Mouse (Mus musculus): ENCODE data around the gene Naa38. TPM values are rescaled to one million over a fixed set of nuclear protein-coding genes. Genes with fewer than 3 reads are reported as not detected.

The Naa38 gene
- total RNA-seq, 2 experiments from 2014 or later: 105 to 109 TPM

GRCm38 (mm10) chr11:69398059-69398458 is 2.8 kb downstream of the Naa38 start, which contains the start of gene Tmem88:
TSS of gene Tmem88 (minus strand) at chr11:69398234.
- DNase-seq (ENCODE audit: low spot score in 2 of 2): no peak
- intact Hi-C loops (cut with DNase I): loop anchor here (5.0 kb wide), 1 partner anchor 179 kb away; no protein-coding TSS in a partner anchor

- DNase-seq (ENCODE audit: low spot score in 2 of 2): no peak
- intact Hi-C loops (cut with DNase I): loop anchor here (5.0 kb wide), 1 partner anchor 179 kb away; no protein-coding TSS in a partner anchor
Measured at GRCm38 (mm10) chr11:69398486-69399200, 3.4 kb downstream of the Naa38 start.

- no peak for DNase-seq (ENCODE audit: low spot score in 2 of 2)
- intact Hi-C loops (cut with DNase I): loop anchor here (2.0 to 5.0 kb wide), 2 partner anchors 33 to 178 kb away; no protein-coding TSS in a partner anchor
Measured at GRCm38 (mm10) chr11:69399201-69400082, 4.2 kb downstream of the Naa38 start.

DNA sequence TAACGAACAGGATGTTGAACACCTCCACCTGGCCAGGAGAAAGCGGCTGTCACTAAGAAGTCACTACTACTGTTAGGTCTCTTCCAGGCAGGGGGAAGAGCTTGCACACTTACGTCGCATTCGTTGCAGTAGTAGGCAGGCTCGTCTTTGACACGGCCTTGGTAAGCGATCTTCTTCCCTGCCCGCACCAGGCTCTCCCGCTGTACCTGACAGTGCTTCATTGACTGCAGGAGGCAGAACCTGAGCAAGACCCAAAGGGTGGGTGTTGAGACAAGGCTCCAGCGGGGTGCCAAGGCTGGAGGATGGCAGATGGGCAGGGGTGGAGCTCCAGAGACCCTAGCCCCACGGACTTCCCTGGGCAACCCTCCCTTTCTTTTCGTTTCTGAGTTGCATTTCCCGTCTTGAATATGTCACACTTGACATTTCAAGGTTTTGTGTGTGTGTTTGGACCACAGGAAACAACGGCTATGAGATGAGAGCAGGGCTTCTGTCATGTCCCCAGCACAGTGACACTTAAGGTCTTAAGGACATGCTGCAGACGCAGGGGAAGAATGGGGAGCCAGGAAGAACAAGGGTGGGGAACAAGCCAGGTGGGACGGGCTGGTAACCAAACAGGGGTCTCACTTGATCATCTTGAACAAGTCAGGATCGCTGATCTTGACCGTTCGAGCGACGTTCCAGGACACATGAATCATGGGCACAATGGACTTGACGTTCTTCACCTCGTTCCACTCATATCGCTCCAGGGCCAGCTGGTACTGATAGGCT is 5.0 kb downstream of the Naa38 start:
- no peak for DNase-seq (ENCODE audit: low spot score in 2 of 2)
- intact Hi-C loops (cut with DNase I): loop anchor here (2.0 kb wide), 1 partner anchor 33 kb away; no protein-coding TSS in a partner anchor

DNA sequence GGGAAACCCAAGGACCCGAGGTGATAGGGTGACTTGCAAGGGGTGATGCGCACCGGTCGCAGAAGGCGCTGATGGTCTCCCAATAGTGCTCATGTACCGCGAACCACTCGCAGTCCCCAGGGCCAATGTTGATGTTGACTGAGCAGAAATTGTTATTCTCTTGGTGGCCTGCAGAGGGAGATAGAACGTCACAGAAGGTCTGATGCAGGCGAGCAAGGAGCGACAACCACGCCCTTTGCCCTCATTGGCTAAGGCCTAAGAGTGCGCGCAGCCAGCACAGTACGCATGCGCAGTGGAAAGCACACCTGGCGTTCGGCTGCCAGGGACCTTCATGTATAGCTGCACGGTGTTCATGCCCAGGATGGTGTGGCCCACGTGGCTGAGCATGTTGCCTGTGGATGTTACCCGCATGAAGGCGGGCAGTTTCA is 5.9 kb downstream of the Naa38 start:
- intact Hi-C loops (cut with DNase I): loop anchor here (1.0 to 2.0 kb wide), 2 partner anchors 32 to 113 kb away; no protein-coding TSS in a partner anchor
- DNase-seq (ENCODE audit: low spot score in 2 of 2): peak; percentile 91 to 95

DNA sequence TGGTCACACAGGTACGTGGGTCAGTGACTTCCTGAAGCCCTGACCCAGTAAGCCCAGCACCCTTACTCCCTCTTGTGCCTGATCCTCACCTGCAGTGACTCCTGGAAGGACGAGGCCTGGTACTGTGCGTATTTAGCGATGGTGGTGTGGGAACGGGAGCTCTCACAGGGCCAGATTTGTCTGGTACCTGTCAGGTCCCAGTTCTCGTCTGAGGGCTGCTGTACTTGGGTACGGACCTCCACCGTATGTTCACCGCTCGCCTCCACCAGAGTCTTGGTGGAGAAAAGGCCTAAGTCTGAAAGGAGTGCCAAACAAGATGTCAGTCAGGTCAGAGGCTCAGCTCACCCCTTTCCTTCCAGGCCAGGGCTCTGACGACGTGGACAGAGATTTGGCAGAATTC is 6.7 kb downstream of the Naa38 start:
- intact Hi-C loops (cut with DNase I): loop anchor here (1.0 to 2.0 kb wide), 2 partner anchors 31 to 112 kb away; no protein-coding TSS in a partner anchor
- no peak for DNase-seq (ENCODE audit: low spot score in 2 of 2)

- no peak for DNase-seq (ENCODE audit: low spot score in 2 of 2)
- intact Hi-C loops (cut with DNase I): no loop called here
Measured at GRCm38 (mm10) chr11:69403691-69404594, 8.7 kb downstream of the Naa38 start.

DNA sequence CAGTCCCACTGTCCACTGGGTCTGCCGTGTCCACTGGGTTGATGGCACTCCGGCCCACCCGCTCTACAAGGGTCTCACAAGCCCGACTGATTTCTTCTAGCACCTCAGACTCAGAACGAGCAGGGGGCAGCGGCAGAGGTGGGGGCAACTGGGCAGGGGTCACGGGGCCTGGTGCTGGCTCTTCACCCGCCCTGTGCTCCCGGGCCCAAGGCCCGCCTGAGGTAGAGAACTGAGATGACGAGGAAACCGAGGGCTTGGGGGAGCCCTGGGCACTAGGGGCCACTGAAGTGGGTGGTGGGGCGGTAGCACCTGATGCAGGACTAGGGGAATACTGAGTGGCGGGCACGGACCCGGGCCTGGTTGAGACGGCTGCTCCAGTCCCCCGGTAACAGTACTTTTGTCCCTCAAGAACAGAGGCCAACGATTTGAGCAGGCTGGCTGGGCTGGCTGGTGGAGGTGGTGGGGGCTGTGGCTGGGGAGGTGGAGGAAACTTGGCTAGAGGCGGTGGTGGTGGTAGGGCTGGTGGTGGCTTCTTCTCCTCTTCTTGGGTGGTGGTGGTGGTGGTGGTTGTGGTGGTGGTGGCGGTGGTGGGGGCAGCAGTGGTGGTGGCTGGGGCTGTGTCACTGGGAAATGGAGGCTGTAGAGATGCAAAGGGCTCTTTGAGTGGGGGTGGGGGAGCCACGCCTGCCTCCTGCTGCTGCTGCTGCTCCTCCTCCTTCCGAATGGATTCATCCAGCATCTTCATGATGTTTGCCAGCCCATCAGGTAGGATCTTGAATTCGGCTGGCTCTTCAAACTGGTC is 9.5 kb downstream of the Naa38 start:
- DNase-seq (ENCODE audit: low spot score in 2 of 2): no peak
- intact Hi-C loops (cut with DNase I): no loop called here

- intact Hi-C loops (cut with DNase I): no loop called here
Measured at GRCm38 (mm10) chr11:69405397-69406200, 10.3 kb downstream of the Naa38 start.

GRCm38 (mm10) chr11:69406282-69406681 is 11.0 kb downstream of the Naa38 start:
- intact Hi-C loops (cut with DNase I): no loop called here
- DNase-seq (ENCODE audit: low spot score in 2 of 2): no peak

More at GRCm38 (mm10) chr11:69405397-69406200, 10.3 kb downstream of the Naa38 start:
- no peak for DNase-seq (ENCODE audit: low spot score in 2 of 2)

- intact Hi-C loops (cut with DNase I): no loop called here
Measured at GRCm38 (mm10) chr11:69406867-69407723, 11.8 kb downstream of the Naa38 start.

GRCm38 (mm10) chr11:69407724-69408004 is 12.4 kb downstream of the Naa38 start:
- intact Hi-C loops (cut with DNase I): no loop called here
- DNase-seq (ENCODE audit: low spot score in 2 of 2): no peak

More at GRCm38 (mm10) chr11:69406867-69407723, 11.8 kb downstream of the Naa38 start:
- no peak for DNase-seq (ENCODE audit: low spot score in 2 of 2)

DNA sequence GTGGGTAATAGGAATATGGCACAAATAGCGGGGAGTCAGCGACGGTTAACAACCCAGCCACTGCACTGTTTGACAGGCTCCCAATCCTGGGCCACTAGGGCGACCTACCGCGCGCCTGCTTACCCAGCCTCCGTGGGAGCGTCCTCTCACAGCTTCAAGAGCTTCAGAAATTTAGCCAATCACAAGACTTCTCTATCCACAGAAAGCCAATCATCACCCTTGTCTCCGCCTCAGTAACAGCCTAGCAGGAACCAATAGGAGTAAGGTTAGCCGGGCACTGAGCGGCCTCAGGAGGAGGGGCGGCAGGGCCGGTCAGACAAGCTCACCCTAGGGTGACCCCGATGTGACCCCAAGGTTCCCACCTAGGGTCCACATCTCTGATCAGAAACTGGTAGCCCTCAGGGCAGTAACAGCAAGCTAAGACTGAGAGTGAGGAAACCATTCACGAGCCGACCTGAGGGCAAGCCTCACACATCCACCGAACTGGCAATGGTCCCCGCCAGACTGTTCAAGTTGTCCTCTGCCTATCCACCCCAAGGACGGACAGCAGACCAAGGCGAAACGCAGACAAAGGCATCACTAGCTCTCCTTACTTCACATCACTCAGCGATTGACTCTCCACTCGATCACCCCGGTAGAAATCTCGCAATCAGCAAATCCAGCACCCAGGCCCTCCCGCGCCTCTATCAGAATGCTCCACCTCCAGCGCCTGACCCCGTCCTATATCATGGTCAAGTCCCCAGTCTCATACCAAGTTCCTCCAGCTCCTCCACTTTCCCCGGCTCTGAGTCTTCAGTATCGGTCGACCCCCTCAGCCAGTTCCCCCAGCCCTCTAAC is 13.5 kb downstream of the Naa38 start:
- intact Hi-C loops (cut with DNase I): no loop called here
- DNase-seq (ENCODE audit: low spot score in 2 of 2): peak; percentile 84 to 96

DNA sequence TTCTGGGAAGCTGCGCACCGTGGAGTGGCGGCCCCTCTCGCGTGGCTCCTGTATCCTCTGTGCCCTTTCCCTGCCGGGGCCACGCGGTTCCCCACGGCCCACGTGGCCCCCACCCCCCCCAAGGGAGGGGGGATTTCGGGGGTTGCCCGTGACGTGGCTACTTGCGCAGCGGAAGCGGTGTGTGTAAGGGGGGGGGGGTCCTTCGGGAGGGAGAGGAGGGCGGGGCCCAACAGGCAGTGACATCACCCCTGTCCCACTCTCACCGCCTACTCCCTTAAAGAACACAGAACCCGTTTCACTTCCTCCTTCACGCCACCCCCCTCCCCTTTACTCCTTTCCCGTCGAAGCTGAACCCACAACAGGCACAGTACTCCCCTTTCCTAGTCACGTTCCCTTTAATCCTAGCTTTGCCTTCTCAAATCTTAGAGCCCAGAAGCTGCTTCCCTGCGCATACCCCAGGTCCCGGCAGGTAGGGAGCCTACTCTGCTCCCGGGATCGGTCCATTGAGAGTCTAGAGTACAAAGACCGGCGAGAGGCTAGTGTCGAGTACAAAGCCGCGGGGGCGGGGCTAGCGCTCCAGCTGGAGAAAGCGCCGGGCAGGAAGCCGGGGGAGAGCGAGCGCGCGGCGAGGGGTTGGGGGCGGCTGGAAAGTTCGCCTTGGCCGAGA is 14.2 kb downstream of the Naa38 start:
- DNase-seq (ENCODE audit: low spot score in 2 of 2): peak; percentile 81 to 87
- intact Hi-C loops (cut with DNase I): loop anchor here (1.0 kb wide), 1 partner anchor 9 kb away; no protein-coding TSS in a partner anchor

GRCm38 (mm10) chr11:69410045-69410309 is 14.7 kb downstream of the Naa38 start:
- intact Hi-C loops (cut with DNase I): loop anchor here (1.0 kb wide), 1 partner anchor 8 kb away; no protein-coding TSS in a partner anchor
- DNase-seq (ENCODE audit: low spot score in 2 of 2): no peak
